Mouse (Mus musculus) spleen, adult 12 weeks (tissue): ENCODE data around the gene Rps24.
"Not testable (repeated sequence)": the region's sequence is repeated elsewhere in the genome, so short reads cannot be mapped to it uniquely, and the experiment has no call there.

ENCODE experiments used
- DNase-seq: peaks from one replicate; pipeline ENCODE4 v3.0.0; 2022; ENCODE audit warnings: low spot score

The Rps24 gene

GRCm38 (mm10) chr14:24486773-24487227 lies at the start of gene Rps24, which contains the start of gene Polr3a:
TSS of gene Rps24 (plus strand) at chr14:24487125.
TSS of gene Polr3a (minus strand) at chr14:24487058.
- DNase-seq: peak; percentile 77

- not testable (repeated sequence) for DNase-seq
Observed at GRCm38 (mm10) chr14:24443529-24443928, 43.4 kb upstream of the Rps24 start.

GRCm38 (mm10) chr14:24458191-24458590 lies 28.7 kb upstream of the Rps24 start:
- DNase-seq: no peak

- DNase-seq: no peak
Observed at GRCm38 (mm10) chr14:24468806-24469205, 18.1 kb upstream of the Rps24 start.

GRCm38 (mm10) chr14:24486241-24486767 lies 621 bp upstream of the Rps24 start:
- no peak for DNase-seq

GRCm38 (mm10) chr14:24489772-24490171 lies 2.8 kb downstream of the Rps24 start:
- not testable (repeated sequence) for DNase-seq

- peak; percentile 94 for DNase-seq
Observed at GRCm38 (mm10) chr14:24490468-24491265, 3.7 kb downstream of the Rps24 start.

- DNase-seq: no peak
Observed at GRCm38 (mm10) chr14:24491266-24491981, 4.5 kb downstream of the Rps24 start.

- DNase-seq: no peak
Observed at GRCm38 (mm10) chr14:24493256-24493655, 6.3 kb downstream of the Rps24 start.

GRCm38 (mm10) chr14:24496507-24496906 lies 9.6 kb downstream of the Rps24 start:
- no peak for DNase-seq

GRCm38 (mm10) chr14:24497443-24497842 lies 10.5 kb downstream of the Rps24 start:
- DNase-seq: no peak

- no peak for DNase-seq
Observed at GRCm38 (mm10) chr14:24498561-24499255, 11.8 kb downstream of the Rps24 start.

GRCm38 (mm10) chr14:24499478-24499877 lies 12.6 kb downstream of the Rps24 start:
- no peak for DNase-seq

GRCm38 (mm10) chr14:24500091-24500844 lies 13.3 kb downstream of the Rps24 start:
- DNase-seq: peak; percentile 14

- no peak for DNase-seq
Observed at GRCm38 (mm10) chr14:24500845-24501186, 13.9 kb downstream of the Rps24 start.

- no peak for DNase-seq
Observed at GRCm38 (mm10) chr14:24501256-24501655, 14.3 kb downstream of the Rps24 start.

- DNase-seq: no peak
Observed at GRCm38 (mm10) chr14:24507452-24508069, 20.6 kb downstream of the Rps24 start.

- no peak for DNase-seq
Observed at GRCm38 (mm10) chr14:24508070-24508773, 21.3 kb downstream of the Rps24 start.

GRCm38 (mm10) chr14:24509557-24509956 lies 22.6 kb downstream of the Rps24 start:
- no peak for DNase-seq

GRCm38 (mm10) chr14:24510218-24510617 lies 23.3 kb downstream of the Rps24 start:
- DNase-seq: no peak
